Mouse (Mus musculus) urinary bladder, postnatal 14 days (tissue): ENCODE measurements around the gene Dnmt3a.

ENCODE experiments used
- DNase-seq: peaks from one replicate; pipeline ENCODE4 v3.0.0; 2021; ENCODE audit warnings: low spot score

The Dnmt3a gene

DNA sequence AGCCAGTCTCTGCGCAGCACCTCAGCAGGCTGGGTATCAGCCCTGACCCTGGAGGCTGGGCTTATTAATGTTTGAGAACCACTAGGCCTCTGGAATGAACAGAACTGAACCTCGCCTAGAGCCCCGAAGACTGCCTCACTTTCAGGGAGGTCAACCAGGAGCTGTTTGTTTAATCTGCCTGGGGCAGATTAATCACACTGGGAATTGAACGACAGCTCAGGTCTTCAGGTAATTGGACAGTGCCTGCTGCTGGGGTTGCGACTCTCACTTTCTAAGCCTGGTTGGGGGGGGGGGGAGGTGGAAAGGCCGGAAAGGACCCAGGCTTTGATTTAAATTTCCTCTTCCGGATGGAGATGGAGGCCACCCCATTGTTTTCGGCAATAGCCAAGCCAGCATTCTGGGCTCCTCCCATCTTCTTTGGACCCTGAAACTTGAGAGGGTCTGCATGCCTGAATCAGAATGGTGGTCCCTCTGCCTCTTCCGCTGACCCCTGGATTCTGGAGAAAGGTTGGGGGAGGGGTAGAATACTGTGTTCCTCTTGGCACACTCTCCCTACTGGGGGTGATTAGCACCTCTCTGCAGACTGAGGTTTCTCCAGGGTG lies 79.2 kb downstream of the Dnmt3a start:
- DNase-seq, result no peak

GRCm38 (mm10) chr12:3886601-3887000 lies 80.8 kb downstream of the Dnmt3a start:
- no peak for DNase-seq

DNA sequence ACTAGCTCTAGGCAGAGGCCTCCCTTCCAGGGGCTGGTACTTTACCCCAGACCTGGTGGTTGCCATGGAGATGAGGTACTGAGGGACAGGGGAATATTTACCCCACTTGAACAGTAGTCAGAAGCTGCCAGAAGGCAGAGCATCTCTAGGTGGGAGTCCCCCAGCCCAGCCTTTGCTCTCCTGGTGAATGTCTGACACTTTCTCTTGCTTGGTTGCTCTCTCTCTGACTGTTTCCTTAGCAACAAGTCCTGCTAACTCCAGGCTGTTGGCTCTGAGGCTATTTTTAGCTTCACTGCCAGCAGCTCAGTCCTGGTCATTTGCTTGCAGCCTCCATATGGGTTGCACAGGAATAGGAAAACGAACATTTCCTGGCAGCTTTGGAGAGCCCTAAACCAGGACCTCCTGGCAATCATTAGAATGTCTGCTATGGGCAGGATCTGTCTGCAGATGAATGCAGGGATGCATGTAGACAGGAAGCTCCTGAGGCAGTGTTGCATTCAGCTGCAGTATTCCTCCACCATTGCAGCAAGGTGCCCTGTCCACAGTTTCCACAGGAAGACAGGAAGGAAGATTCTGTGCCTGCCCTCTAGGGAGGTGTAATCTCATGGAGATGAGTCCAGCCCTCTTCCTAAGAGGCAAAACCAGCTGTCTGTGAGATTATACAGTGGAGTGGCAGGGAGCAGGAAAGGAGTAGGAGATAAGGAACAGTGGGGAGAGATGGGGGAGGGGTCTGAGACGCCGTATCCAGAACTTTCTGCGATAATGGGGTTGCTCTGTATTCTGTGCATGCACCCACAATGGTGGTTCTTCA lies 81.9 kb downstream of the Dnmt3a start:
- DNase-seq, result no peak

DNA sequence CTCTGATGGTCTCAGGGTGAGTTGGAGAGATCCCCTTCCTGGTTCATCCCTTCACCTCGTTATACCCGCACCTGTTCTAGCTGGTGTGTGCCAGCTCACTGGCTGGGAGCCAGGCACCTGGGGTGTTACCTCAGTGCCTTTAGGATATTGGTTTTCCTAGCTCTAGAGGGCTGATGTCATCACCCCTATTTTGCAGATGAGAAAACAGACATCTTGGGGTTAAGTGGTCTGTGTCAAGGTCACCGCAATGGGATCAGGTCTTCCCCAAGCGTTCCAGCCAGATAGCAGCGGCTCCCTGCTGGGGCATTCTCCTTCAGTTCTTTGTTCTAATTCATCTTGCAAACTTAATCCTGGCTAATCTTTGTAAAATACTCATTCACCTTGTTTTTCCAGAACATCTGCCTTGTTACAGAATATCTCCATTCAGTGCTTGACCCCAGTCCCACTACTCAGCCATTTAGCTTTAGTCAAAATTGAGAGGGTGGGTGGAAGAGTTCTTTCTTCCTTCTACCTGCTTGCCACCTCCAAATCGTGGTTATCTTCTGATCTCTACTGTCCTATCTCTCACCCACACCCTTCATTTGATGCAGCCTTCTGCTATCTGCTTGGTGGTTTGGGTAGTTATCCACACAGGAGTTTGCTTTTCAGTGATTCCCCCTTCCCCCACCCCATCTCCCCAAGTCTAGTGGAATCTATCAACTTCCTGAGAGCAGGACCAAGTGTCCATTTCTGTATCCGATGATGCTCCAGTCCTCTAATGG lies 84.2 kb downstream of the Dnmt3a start:
- DNase-seq, result peak; percentile 27

DNA sequence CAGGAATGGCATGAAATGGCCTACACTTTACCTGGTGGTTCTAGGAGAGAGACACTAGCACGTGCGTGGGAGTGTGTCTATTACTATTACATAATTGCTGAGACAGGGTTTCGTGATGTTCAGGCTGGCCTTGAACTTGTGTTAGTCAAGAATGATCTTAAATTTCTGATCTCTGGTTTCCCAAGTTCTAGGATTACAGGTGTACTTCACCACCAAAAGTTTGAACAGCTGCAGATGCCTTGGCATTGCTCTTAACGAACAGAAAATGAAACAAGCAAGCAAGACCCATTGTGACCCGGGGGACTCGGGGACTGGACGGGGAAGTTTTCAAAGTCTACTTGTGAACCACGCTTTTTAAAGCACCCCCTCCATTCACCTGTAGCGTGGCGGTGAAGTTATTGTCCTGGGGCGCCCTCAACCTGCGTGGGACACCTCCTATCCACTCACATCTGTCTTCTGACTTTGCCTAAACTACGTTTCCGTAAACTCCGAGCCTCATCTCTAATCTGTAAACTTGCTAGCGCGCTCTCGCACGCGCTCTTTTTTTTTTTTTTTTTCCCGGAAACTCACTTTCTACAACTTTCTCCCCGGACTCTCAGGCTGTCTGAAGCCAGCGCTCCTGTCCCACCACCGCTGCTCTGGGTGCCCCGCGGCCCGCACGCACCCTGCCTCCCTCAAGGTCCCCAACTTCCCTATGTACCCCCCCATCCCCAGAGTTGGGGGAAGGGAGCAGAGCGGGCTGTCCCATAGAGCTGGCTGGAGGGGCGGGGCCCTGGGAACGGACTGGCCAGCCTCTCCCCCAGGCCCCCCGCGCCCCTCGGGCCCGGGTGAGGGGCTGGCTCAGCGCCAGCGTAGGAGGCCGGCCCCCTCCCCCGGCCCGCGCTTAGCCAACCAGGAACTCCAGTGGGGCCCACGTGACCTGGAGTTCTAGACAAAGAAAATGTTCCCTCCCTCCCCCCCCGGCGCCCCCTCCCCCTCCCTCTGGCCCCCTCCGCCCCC lies 85.2 kb downstream of the Dnmt3a start:
- DNase-seq, result no peak

- no peak for DNase-seq
Measured at GRCm38 (mm10) chr12:3891779-3892239, 86.0 kb downstream of the Dnmt3a start.

GRCm38 (mm10) chr12:3892240-3893059 lies 86.6 kb downstream of the Dnmt3a start:
- no peak for DNase-seq

DNA sequence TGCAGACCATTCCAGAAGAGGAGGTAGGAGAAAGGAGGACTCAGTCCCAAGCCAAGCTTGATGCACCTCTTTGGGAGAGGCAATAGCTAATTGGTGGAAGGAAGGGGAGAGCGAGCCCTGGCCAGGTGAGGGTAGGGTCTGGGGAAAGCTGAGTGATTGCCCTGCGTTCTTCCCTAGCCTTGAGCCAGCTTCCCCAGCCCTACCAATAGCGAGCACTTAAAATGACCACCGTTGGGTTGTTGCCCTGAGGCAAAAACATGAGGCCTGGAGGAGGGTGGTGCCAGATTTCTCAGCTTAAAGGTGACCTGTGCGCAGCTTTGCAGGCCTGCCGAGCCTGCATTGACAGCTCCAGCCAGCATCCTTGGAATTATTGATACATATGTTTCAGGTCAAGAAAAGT lies 87.5 kb downstream of the Dnmt3a start:
- DNase-seq, result no peak

GRCm38 (mm10) chr12:3894525-3894924 lies 88.7 kb downstream of the Dnmt3a start:
- DNase-seq, result no peak

GRCm38 (mm10) chr12:3897057-3897545 lies 91.3 kb downstream of the Dnmt3a start:
- no peak for DNase-seq

- DNase-seq, result no peak
Measured at GRCm38 (mm10) chr12:3898811-3899210, 93.0 kb downstream of the Dnmt3a start.

DNA sequence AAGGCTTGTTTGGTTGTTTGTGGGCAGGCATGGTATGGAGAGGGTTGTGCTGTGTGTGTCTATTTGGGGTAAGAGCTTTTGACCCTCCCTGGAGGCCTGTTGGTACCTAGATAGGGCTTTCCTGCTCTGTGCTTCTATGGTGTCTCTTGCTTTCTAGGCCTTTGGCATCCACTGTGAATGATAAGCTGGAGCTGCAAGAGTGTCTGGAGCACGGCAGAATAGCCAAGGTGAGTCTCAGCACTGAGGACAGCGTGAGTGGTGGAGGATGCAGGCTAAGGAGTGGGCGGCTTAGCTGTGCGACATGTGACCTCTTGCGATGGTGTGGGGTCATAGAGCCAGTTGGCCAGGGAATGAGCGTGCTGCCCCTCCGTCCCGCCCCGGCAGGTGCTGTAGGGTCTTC lies 99.6 kb downstream of the Dnmt3a start:
- no peak for DNase-seq

GRCm38 (mm10) chr12:3906308-3906707 lies 100.5 kb downstream of the Dnmt3a start:
- DNase-seq, result no peak

GRCm38 (mm10) chr12:3907008-3907407 lies 101.2 kb downstream of the Dnmt3a start:
- DNase-seq, result no peak

- no peak for DNase-seq
Measured at GRCm38 (mm10) chr12:3907418-3907817, 101.6 kb downstream of the Dnmt3a start.

DNA sequence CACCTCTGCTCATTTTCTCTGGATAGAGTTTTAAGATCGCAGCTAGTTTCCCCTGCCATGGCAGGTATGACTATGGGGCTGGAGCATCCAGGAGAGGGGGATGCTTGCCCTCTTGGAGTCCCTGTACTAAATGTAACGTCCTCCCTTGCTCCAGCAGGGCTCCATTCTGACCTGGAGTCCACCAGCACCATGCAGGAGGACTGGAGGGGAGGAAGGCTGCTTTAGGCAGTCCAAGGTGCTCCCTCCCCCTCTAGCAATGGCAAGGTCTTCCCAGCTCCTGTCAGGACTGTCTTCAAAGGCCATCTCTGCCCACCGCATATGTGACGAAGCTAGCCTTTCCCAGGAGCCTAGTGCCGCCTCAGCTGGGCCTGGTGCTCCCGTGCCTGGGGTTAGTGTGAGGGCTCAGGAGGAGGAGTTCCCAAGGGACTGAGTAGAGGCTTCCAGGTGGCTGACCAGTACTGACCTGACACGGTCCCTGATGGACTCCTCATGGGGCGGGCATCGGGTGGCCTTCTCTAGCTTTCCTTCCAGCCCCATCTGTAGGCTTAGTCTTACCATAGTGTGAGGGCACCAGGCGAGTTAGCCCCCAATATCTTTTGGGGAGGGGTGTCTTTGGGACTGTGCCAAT lies 104.8 kb downstream of the Dnmt3a start:
- no peak for DNase-seq

DNA sequence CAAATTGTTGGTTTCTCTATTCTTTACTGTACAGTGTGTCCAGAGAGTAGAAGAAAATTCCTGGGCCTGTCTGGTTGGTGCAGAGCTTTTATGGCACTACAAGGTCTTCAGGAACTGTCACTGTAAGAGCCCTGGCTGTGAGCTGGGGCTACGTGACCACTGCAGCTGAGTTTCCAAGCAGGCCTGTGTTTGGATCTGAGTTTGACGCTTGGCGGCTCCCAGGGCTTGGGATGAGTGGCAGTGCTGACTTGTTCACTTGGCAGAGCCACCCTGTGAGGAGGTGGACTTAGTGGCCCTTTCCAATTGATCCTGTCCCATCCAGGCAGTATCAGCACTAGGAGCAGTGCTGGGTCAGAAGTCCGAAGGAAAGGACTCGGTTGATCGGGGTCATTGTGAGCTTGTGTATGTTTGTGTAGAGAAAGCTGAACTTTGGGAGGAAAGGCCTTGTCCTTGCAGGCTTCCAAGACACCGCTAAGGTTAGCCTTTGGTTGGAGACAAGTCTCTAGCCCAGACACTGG lies 106.1 kb downstream of the Dnmt3a start:
- DNase-seq, result no peak

DNA sequence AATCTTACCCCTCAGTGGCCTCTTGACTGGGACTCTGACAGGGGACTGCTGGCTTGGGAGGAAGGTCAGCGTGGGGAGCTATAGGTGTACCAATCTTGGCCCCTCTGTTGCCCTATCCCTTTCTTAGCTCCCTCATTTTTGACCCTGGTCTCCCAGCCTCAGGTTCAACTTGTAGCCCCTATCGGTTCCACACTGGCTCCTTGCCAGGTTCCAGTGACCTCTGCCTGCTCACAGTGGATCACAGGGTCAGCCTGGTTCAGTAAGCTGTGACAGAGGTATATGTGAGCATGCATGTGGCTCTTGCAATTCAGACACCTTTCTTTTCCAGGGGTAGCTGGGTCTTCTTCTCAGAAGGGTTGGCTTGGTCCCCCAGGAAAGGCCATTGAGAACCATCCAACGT lies 110.0 kb downstream of the Dnmt3a start:
- no peak for DNase-seq

- DNase-seq, result no peak
Measured at GRCm38 (mm10) chr12:3917668-3918341, 112.0 kb downstream of the Dnmt3a start.
